Mouse (Mus musculus): Measurements from ENCODE around the gene Nr2f2.

Gene Nr2f2

DNA sequence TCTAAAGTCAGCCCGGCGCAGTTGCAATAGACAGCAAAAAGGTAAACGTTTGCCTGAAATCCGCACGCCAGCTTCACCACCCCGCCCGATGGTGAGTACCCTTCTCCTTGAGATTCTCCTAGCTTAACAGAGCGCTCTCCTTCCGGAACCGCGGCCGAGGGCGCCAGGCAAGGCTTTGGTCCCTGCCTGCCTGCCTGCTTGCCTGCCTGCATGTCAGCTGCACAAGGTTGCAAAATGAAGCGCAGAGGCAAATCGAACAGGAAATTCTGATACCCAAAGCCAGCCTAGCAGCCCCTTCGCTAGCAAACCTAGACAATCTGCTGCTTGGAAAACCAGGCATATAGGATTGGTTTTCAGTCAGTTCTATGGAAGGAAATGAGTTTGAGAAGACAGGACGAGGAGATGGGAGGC, 1.1 kb downstream of the Nr2f2 start:
- in situ Hi-C loops (cut with MboI, MseI), result no loop called here

DNA sequence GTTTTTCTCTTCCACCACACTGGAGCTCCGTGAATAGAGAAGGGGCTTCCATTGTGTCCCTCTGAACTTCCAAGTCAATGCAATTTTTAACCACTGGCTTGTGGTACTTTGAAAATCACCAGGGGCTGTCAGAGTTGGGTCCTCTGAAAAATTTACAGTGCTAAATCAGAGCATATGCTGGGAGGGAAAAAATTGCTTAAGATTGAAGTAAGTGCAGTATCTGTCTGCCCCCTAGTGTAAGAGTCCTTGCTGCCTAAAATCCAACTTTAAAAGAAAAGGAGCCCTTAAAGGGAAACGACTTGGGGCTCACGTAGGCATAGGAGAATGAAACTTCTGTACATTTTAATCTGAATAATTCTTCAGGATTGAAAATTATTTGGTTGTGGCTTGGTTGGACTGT, 1.7 kb downstream of the Nr2f2 start:
- in situ Hi-C loops (cut with MboI, MseI), result no loop called here

DNA sequence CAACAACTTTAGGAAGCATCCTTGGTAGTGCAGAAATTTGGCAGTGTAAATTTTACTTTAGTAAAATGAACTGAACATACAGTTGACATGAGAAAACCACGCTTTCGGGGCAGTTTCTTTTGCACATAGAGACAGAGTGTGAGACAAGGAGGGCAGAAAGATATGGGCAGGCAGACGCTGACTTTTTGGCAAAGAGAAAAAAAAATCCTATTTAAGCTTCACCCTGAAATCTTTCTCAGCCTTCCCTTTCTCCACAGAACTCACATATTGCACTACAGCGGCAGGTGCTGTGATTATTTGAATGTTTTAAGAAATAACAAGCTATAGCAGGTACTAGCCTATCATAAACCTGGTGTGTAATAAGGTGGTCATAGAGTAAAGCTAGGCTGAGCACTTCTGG, 3.2 kb downstream of the Nr2f2 start:
- in situ Hi-C loops (cut with MboI, MseI), result no loop called here

DNA sequence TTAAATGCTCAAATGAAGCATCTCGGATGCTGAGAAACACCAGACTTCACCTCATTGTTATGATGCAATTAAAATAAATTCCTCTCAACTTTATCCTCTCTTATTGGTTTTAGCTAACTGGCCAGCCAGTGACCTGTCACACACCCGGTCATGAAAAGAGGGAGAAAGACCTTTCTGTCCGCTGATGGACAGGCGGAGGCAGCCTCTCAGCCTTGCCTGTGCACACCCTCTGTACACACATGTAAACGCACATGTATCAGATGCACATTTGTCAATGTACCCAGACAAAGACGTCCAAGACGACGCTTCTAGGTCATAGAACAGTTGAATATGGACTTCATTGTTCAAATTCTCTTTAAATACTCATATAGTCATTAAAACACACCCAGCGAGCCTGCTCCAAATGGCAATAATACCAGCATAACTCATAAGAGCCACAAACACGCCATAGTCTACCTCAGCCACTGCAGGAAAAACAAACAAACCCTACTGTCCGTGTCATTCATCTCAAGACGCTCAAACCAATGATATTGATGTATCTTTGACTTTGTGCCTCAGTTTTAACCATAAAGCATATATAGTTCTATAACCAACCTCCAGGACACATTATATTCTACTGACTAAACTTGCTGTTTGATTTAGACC, 3.9 kb downstream of the Nr2f2 start:
- in situ Hi-C loops (cut with MboI, MseI), result no loop called here

DNA sequence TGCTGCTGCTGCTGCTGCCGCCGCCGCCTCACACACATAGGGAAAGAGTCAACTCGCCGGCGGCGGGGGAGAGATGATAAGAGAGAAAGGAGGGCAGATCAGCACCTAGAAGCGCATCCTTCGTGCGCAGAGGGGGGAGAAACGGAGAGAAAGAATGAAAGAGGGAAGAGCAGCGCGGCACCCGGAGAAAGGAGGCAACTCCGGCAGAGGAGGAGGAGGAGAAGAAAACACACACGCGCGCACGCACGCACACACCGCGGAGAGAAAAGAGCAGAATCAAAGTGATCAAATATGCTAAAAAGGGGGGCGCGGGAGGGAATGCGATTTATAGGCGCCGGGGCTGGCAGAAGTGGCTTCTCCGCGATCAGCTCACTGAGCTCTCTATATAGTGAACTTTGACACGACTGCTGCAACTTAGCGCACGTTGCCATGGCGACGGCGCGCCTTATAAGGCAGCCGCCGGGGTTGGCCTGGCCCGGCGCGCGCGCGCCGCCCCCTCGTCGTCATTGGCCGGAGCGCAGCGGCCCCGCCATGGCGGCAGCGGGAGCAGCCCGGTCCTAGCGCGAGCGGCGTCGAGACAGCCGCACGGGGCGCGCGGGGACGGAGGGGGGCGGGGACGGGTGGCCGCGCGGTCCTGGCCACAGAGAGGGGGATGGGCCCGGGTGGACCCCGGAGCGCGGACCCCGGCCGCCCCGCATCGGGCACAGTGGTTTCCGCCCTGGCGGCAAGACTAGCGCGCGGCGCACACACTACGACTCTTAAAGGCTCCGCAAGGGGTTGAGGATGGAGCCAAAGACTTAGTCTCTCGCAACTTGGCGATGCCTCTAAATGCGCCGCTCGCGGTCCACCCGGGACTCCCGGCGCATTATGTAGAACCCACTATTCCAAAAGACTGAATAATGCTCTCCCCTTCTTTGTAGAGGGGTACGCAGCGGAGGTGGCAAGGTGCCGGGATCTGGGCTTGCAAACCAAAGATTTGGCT, 4.9 kb downstream of the Nr2f2 start:
- in situ Hi-C loops (cut with MboI, MseI), result no loop called here

DNA sequence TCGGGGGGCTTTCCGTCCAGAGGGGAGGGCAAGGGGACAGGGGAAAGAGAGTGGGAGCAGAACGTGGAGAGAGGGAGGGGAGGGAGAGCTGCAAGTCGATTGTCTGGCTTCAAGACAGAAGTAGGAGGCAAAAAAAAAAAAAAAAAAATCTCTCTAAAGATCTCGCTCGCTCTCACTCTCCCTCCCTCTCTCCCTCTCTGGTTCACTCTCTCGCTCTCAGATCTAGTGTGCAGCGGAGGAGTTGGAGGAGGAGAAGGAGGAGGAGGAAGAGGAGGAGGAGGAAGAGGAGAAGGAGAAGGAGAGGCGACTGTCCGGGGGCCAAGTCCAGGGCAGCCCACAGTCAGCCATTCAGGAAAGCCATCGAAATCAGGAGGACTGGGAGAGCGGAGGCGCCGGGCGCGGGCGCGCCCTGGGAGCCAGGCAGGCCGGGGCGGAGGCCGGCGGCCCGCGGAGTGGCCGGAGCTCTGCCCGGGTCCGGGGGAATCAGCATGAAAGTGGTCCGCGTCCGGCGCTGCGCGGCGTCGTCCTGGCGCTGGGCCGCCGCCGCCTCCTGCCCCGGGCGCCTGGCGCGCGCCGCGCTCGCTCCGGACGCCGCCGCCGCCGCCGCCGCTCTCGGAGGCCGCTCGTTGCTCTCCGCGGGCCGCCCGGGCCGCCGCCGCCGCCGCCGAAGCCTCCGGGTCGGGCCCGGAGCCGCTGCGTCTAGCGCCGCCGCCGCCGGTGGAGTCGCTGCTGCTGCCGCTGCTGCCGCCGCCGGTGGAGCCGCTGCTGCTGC, 5.7 kb downstream of the Nr2f2 start:
- in situ Hi-C loops (cut with MboI, MseI), result no loop called here

DNA sequence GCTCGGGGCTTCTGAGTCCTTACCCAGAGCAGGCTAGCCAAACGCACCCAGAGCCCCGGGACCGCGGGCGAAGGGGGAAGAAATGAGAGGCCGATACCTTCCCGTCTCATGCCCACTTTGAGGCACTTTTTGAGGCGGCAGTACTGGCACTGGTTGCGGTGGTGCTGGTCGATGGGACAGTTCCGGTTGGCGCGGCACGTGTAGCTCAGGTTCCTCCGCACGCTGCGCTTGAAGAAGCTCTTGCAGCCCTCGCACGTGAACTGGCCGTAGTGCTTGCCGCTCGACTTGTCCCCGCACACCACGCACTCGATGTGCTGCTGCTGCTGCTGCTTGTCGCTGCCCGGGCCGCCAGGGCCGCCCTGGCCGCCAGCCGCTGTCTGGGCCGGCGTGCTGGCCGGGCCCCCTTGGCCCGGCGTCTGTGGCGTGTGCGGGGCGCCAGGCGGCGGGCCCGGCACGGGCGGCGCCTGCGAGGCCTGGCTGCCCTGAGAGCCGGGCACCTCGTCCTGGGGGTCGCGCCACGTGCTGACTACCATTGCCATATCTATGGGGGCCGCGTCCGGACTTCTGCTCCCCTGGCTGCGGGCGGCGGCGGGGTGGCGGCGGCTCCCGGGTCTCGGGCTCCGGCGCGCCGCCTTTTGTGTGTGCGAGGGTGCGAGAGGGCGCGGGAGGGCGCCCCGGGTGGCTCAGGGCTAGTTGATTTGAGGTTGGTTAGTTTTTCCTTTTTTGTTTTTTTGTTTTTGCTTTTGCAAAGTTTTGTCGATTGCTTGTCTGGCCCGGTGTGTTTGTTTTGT, 6.5 kb downstream of the Nr2f2 start:
- in situ Hi-C loops (cut with MboI, MseI), result no loop called here

DNA sequence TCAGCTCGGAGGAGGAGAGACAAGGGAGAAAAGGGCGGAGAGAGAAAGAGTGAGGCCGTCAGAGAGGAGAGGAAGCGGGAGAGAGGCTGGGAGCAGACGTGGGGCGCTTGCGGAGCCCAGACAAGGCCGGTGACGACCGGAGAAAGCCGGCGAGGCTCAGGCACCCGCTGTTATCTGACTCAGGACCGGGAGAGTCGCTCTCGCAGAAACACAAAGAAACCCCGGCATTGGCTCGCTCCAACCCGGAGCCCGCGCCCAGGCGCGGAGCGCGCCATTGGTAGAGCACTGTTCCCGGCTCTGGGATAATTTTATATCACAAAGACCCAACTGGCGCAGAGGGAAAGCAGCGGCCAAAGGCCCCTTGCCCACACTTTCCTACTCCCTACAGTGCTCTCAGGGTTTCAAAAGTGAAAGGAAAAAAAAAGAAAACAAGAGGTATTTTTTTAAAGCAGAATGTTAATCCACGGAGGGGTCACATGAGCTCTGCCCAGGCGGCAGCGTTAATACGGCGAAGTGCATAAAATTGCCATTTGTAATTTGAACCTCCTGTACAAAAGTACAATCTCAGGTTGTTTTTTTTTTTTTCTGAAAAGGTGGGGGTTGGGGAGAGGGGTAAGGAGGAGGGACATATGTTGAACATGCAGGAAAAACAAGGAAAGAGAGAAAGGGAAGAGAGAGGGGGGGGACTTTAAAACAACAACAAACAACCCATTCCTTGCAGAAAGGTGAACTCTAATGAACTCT, 7.5 kb downstream of the Nr2f2 start:
- in situ Hi-C loops (cut with MboI, MseI), result no loop called here

DNA sequence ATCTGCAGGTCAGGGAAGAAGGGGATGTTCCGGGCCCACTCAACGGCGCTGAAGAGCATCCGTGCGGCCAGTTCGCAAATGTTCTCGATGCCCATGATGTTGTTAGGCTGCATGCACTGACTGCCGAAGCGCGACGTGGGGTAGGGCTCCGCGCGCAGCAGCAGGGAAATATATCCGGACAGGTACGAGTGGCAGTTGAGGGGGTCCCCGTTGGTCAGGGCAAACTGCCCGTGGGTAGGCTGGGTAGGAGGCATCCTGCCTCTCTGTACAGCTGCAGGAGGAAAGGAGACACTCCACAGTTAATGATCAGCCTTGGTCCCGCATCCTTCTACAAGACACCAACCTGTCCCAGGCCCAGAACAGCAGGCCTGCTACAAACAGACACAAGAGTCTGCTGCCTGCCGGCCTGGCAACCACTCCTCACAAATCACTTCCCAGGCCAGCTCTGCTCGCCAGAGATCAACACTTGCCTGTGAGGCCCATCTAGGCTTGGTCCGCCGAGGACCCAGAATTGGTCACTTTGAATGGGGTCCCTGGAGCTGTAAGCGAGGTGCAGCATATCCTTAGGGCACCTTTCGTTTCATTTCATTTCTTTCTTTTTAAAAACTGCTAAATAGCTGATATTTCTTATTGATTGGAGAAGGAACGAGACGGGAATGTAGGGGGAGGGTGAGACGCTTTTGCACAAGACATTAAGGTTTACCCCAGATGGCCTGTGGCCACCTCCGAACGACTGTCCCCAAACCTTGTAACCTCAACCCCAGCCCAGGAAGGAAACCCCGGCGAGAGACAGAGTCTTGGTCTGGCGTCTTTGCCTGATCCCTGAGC, 8.3 kb downstream of the Nr2f2 start:
- in situ Hi-C loops (cut with MboI, MseI), result no loop called here

DNA sequence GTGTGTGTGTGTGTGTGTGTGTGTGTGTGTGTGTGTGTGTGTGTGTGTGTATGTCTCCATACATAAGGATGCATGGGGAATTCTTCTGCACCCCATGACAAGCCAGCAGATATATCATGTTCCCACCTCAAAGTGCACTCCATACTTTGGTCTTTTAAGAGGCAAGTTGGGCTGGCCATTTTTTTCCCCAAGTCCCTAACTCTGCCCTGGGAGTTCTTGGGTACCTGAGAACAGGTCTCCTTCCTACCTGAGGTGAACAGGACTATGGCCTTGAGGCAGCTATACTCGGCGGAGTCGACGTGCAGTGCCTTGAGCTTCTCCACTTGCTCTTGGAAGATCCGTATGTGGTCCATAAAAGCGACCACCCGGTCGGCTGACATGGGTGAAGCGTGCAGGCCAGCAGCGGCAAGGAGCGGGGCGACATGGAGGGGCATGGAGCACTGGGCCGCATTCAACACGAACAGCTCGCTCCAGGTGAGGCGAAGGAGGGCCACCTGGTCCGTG, 9.0 kb downstream of the Nr2f2 start:
- in situ Hi-C loops (cut with MboI, MseI), result no loop called here

DNA sequence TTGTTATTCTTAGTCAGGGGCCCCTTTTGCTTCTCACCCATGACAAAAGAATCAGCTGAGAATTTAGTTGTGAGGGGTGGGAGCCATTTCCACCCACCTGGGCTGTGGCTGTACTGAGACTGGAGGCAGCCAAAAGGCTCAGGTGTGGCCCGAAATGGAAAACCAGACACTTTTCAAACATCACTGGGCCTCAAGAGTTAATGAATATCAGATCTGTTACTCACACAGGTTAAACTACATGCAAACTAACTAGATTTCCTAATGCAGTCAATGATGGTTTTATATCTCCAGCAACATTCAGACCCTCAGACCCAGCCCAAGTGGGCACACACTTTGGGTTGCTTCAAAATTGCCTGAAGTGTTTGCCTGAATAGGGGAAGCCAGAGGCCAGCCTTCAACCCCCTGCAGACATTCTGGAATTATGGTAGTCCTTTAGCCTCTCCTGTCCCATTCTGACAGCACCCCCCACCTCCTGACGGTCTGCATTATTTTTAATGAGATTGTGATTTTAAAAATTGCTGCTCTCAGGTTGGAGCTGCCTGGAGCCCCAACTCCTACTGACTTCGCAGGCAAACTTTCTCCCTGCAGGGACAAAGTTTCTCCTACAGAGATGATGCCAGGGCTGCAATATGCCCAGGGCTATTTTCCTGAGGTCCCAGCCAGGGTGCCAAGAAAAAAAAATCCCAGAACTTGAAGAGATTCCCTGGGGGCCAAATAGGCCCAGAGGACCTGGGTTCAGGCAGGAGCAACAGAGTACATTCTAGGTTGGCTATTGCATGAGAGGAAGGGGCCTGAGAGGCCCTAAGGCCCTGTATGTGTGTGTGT, 9.6 kb downstream of the Nr2f2 start:
- in situ Hi-C loops (cut with MboI, MseI), result no loop called here

DNA sequence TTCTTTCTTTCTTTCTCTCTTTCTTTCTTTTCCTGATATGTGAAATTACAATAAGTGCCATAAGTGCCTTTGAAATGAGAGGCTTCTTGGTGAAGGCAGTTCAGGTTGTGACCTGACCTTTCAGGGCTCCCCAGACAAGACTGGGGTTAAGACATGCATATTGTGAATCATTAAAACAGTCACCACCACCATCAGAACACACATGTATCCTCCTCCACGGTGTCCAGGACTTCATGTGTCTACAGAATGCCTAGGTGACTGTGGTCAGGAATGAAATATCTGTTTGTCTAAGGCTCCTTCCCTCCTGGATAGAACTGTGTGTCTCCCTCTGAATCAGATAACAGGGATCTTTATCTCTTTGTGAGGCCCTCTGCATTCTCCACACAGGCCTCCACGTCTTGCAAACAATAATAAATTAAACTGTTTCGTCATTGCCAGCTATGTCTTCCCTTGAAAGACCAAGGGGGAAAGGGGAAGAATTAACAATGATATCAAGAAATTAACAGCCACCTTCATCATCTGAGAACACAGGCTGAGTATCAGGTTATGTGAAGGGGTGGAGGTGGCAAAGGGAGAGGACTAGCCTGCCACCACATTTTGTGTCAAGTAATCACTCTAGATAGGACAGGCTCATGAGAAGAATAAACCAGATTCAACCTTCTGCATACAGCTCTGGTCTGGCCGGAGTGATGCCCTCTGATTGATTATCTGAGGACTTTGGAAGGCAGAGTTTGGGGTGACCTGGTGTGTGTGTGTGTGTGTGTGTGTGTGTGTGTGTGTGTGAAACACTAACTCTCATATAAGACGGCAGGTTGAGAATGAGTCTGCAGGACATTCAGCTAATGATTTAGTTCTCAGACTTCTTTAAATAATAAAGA, 10.6 kb downstream of the Nr2f2 start:
- in situ Hi-C loops (cut with MboI, MseI), result no loop called here

DNA sequence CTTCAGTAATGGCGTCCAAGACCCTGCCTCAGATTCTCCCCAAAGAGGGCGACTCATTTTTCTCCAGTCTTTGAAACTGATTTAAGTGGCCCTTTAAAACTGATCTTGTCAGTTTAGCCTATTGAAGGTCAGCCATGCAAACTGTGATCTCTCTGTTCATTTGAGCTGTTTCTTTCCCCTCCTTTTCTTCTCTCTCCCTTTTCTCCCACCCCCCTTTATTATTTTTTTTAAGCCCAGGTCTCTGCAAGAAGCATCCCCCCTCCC, 11.2 kb downstream of the Nr2f2 start:
- in situ Hi-C loops (cut with MboI, MseI), result no loop called here

DNA sequence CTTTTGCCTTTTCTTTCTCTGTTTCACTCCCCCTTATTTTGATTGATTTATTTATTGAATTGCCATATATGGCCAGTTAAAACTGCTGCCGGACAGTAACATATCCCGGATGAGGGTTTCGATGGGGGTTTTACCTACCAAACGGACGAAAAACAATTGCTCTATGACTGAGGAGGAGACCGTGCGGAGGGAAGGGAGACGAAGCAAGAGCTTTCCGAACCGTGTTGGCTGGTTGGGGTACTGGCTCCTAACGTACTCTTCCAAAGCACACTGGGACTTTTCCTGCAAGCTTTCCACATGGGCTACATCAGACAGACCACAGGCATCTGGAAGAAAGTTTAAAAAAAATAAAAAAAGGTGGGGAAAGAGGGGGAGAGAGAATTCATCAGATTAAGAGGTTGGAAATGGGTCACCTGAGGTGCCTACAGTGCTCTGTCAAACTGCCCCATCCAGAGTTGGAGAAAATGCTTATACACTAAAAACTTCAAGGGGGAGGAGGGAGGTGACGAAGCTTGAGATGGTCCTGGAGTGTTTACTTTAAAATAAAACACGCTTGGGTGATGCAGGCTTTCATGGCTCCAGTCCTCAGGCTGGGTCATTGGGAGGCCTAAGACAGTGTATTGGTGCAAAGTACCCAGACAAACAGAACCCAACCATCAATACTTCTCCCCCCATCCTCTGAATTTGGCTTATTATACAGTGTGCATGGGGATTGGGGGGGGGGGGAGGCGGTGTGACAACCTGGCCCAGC, 11.8 kb downstream of the Nr2f2 start:
- in situ Hi-C loops (cut with MboI, MseI), result no loop called here

DNA sequence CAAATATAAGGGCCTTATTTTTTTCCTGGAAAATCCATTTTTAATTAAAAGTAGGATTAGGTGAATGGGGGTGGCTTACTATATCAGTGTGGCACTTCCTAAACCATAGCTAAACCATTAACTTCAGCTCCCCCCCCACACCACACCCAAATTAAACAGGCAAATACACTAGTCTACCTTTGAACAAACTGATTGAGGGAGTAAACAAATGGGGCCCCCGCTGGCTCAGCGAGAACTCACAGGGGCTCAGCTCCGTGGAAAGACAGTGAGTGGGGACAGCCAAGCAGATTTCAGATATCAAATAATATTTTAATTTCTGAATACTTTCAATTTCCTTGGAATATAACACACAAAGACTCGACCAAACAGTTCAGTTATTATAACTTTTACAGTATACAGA, 13.4 kb downstream of the Nr2f2 start:
- in situ Hi-C loops (cut with MboI, MseI), result no loop called here

DNA sequence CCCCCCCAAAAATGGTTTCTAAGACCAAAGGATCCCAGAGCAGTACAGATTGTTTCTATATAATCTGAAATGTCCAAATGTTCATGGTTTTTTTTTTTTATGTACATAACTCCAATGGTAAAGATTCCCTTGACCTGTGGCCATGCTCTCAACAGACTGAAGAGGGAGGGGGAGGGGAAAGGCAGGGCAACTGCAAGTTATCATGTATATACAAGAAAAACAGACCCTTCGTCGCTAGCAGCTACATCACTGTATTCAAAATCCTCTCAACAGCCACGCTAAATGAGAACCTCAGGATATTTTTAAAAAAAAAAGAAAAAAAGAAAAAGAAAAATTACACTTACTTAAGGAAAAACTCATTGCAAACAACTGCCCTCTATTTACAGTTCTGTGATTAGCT, 13.9 kb downstream of the Nr2f2 start:
- in situ Hi-C loops (cut with MboI, MseI), result no loop called here

DNA sequence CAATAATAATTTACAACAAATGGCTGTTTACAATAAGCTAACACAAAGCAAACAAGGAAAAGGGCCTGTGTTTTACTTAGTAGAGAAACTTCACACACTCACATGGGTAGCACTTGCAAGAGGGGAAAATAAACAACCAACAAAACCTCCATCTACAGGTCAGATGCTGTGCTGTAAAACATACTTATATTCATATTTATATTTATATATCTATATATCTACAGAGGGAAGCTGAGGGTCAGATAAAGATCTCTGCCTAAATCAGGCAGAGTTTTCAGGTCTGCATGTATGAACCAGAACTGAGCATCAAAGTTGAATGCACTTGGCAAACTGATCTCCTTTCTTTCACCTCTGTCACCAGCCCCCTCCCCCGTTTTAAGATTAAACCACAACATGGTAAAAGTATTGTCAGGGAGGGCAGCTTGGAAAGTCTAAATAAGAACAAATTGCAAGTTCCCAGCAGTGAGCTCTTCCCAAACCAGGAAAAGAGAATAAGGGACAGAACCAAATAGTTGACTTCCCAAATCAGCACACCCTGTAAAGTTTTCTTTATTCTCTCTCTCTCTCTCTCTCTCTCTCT, 14.5 kb downstream of the Nr2f2 start:
- in situ Hi-C loops (cut with MboI, MseI), result no loop called here
